Mouse (Mus musculus) stomach, postnatal 0 days (tissue): Measurements from ENCODE around the gene Lrmda.

Source experiments
- CTCF ChIP-seq: IDR thresholded peaks from 2 replicates; pipeline ENCODE4 v1.5.1; 2016; ENCODE audit warnings: antibody characterized with exemption, low read depth, mild to moderate bottlenecking, moderate library complexity
- EP300 ChIP-seq: optimal IDR thresholded peaks from 2 replicates; pipeline ENCODE3; 2016; ENCODE audit warnings: antibody characterized with exemption

DNA sequence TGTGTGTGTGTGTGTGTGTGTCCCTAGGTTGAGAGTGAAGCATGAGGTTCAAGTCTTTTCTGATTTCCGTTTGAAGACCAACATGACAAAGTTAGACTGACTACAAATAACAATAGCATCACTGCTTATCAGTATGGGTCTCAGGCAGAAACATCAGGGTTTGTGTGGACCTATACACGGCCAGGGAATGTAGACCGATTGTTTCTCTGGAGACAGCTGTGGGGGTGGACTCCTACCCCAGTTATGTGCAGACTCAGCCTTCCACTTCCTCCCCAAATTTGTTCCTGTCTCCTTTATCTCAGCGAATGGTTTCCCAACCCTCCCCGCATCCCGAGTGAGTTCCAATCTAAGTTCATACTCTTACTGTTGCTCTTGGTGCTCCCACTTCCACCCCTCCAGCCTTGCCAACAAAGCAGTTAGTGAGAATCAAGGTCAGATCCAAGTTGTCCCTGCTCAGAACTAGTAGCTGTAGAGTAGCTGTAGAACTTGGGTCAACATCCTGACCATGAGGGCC, 39.9 kb downstream of the Lrmda start:
- TF ChIP-seq CTCF: no peak
- no peak for TF ChIP-seq EP300
